Mouse (Mus musculus) cerebellum, adult 2 months (tissue): ENCODE measurements around the gene Tmub1. TPM values are rescaled to one million over a fixed set of nuclear protein-coding genes. Genes with fewer than 3 reads are reported as not detected.

Experiments used
- DNase-seq, 2 experiments: peaks; one replicate each; pipeline ENCODE4 v3.0.0; 2021
- H3K27ac ChIP-seq: fragments of 200-500 bp; 2 replicates; pipeline ENCODE4 v1.5.1; 2012; ENCODE audit warnings: low read length, control low read depth, inconsistent platforms; ENCODE audit not compliant: insufficient read depth
- H3K27me3 ChIP-seq: fragments of 200-500 bp; 2 replicates; pipeline ENCODE4 v1.6.1; 2012; ENCODE audit warnings: inconsistent platforms, mild to moderate bottlenecking, low read length, moderate library complexity; ENCODE audit not compliant: control insufficient read depth, insufficient read depth
- H3K4me1 ChIP-seq: fragments of 200-500 bp; 2 replicates; pipeline ENCODE4 v1.6.1; 2011; ENCODE audit warnings: low read length; ENCODE audit not compliant: control insufficient read depth, insufficient read depth
- H3K4me3 ChIP-seq: fragments of 200-500 bp; replicated peaks from 2 replicates; pipeline ENCODE3; 2011; ENCODE audit warnings: mild to moderate bottlenecking, low read depth, low read length, control low read depth; ENCODE audit not compliant: insufficient read depth
- CTCF ChIP-seq: fragments of 200-500 bp; IDR thresholded peaks from 2 replicates; pipeline ENCODE4 v1.5.1; 2011; ENCODE audit warnings: low read depth, mild to moderate bottlenecking, control low read depth, low read length, moderate library complexity, borderline replicate concordance; ENCODE audit not compliant: insufficient read depth
- POLR2A ChIP-seq: fragments of 200-500 bp; IDR thresholded peaks from 2 replicates; pipeline ENCODE4 v1.6.1; 2011; ENCODE audit warnings: low read length, control low read depth, borderline replicate concordance; ENCODE audit not compliant: insufficient read depth
- WGBS: fragments of 180-500 bp; shearing (Covaris S2); methylation state at CpG from one replicate; pipeline ENCODE4 v1.1.7; 2018; 5-methylcytosine and 5-hydroxymethylcytosine counted together
- polyA plus RNA-seq: library from polyadenylated mRNA; depleted of rRNA; stranded (reverse); fragments of >200 nt; gene quantifications from 2 replicates; pipeline ENCODE4 v1.2.3, GENCODE M21; 2012; rRNA removed

Gene Tmub1
- polyA plus RNA-seq, result 60.6 and 61.1 TPM in 2 replicates

- H3K4me1 ChIP-seq, result peaks cover 7% of the 10 kb centered on the region
- peak within 1 kb of the TSS; percentile 73 for H3K4me3 ChIP-seq
- H3K27me3 ChIP-seq, result no peaks in the 10 kb centered on the region
- peak within 1 kb of the TSS; percentile 71 for H3K27ac ChIP-seq
- TF ChIP-seq POLR2A (peak; percentile 40; the same call in 1 of the 2 replicates), CTCF (no peak)
- WGBS, result 1% methylated on average over 34 of the region's 34 CpGs
- DNase-seq, result peak; percentile 84 to 86
Observed at GRCm38 (mm10) chr5:24447624-24448298, at the start of gene Tmub1. Gene Tmub1 (minus strand): TSS chr5:24447854.

GRCm38 (mm10) chr5:24496756-24497155 lies 49.1 kb upstream of the Tmub1 start:
- no peak overlapping the region for H3K27ac ChIP-seq
- H3K4me1 ChIP-seq, result peaks cover 3% of the 10 kb centered on the region; the same call in 1 of the 2 replicates
- 36% methylated on average over 6 of the region's 6 CpGs for WGBS
- H3K27me3 ChIP-seq, result no peaks in the 10 kb centered on the region
- no peak for TF ChIP-seq CTCF
- TF ChIP-seq POLR2A, result no peak
- no peak overlapping the region for H3K4me3 ChIP-seq
- no peak for DNase-seq

GRCm38 (mm10) chr5:24495019-24495418 lies 47.4 kb upstream of the Tmub1 start:
- Histone ChIP-seq H3K27ac (no peak overlapping the region), H3K4me3 (no peak overlapping the region), H3K4me1 (no peaks in the 10 kb centered on the region; the same call in 1 of the 2 replicates), H3K27me3 (no peaks in the 10 kb centered on the region)
- TF ChIP-seq CTCF, result no peak
- no peak for TF ChIP-seq POLR2A
- 84% methylated on average over 15 of the region's 15 CpGs for WGBS
- DNase-seq, result peak in 1 of 2 experiments; percentile 4

GRCm38 (mm10) chr5:24492546-24493285 lies 45.1 kb upstream of the Tmub1 start:
- 30% methylated on average over 16 of the region's 16 CpGs for WGBS
- Histone ChIP-seq H3K27ac (no peak overlapping the region), H3K27me3 (no peaks in the 10 kb centered on the region), H3K4me1 (peaks cover 3% of the 10 kb centered on the region), H3K4me3 (no peak overlapping the region)
- DNase-seq, result no peak
- TF ChIP-seq CTCF, result no peak
- no peak for TF ChIP-seq POLR2A

GRCm38 (mm10) chr5:24490413-24490920 lies 42.8 kb upstream of the Tmub1 start:
- 89% methylated on average over 14 of the region's 14 CpGs for WGBS
- H3K27ac ChIP-seq, result no peak overlapping the region
- peaks cover 25% of the 10 kb centered on the region for H3K4me1 ChIP-seq
- no peaks in the 10 kb centered on the region for H3K27me3 ChIP-seq
- DNase-seq, result no peak
- no peak for TF ChIP-seq POLR2A
- no peak overlapping the region for H3K4me3 ChIP-seq

- Histone ChIP-seq H3K4me3 (no peak overlapping the region), H3K27ac (peak overlapping the region; percentile 70), H3K27me3 (no peaks in the 10 kb centered on the region), H3K4me1 (peaks cover 30% of the 10 kb centered on the region)
- TF ChIP-seq POLR2A (no peak), CTCF (no peak)
- WGBS, result 25% methylated on average over 5 of the region's 5 CpGs
- DNase-seq, result no peak
Observed at GRCm38 (mm10) chr5:24486738-24487137, 39.1 kb upstream of the Tmub1 start.

- peak; percentile 85 to 92 for DNase-seq
- Histone ChIP-seq H3K4me1 (peaks cover 36% of the 10 kb centered on the region), H3K27me3 (no peaks in the 10 kb centered on the region), H3K4me3 (no peak overlapping the region), H3K27ac (peak overlapping the region; percentile 70)
- no peak for TF ChIP-seq POLR2A
- TF ChIP-seq CTCF, result peak; percentile 91
- WGBS, result 1% methylated on average over 8 of the region's 8 CpGs
Observed at GRCm38 (mm10) chr5:24486097-24486496, 38.4 kb upstream of the Tmub1 start.
